Mouse (Mus musculus) CD4-positive, CD25-positive, alpha-beta regulatory T cell, adult 2 months (primary cell): ENCODE results near the gene Yars.
A peak's percentile ranks its signal among the peaks of the same experiment; 100 is the strongest.

Source experiments
- DNase-seq: peaks from one replicate; pipeline ENCODE4 v3.0.0-alpha.2; 2012; ENCODE audit warnings: low read depth, low spot score

The Yars gene

GRCm38 (mm10) chr4:129189542-129190519 is at the start of gene Yars, which contains the start of gene S100pbp:
Gene Yars (plus strand): TSS chr4:129189760.
Gene S100pbp (minus strand): TSS chr4:129189727.
- peak; percentile 99 for DNase-seq

GRCm38 (mm10) chr4:129140808-129141207 is 48.8 kb upstream of the Yars start:
- no peak for DNase-seq

GRCm38 (mm10) chr4:129141560-129142438 is 47.8 kb upstream of the Yars start:
- no peak for DNase-seq

- no peak for DNase-seq
Observed at GRCm38 (mm10) chr4:129142439-129143045, 47.0 kb upstream of the Yars start.

GRCm38 (mm10) chr4:129143509-129143908 is 46.1 kb upstream of the Yars start:
- no peak for DNase-seq

- DNase-seq, result no peak
Observed at GRCm38 (mm10) chr4:129144401-129145367, 44.9 kb upstream of the Yars start.

- DNase-seq, result no peak
Observed at GRCm38 (mm10) chr4:129145411-129145810, 44.1 kb upstream of the Yars start.

GRCm38 (mm10) chr4:129145943-129146342 is 43.6 kb upstream of the Yars start:
- DNase-seq, result no peak

- no peak for DNase-seq
Observed at GRCm38 (mm10) chr4:129146392-129146791, 43.2 kb upstream of the Yars start.

GRCm38 (mm10) chr4:129147552-129148103 is 41.9 kb upstream of the Yars start:
- no peak for DNase-seq

- DNase-seq, result no peak
Observed at GRCm38 (mm10) chr4:129149321-129149720, 40.2 kb upstream of the Yars start.

GRCm38 (mm10) chr4:129151276-129151811 is 38.2 kb upstream of the Yars start:
- DNase-seq, result no peak

GRCm38 (mm10) chr4:129157541-129157940 is 32.0 kb upstream of the Yars start:
- DNase-seq, result no peak

GRCm38 (mm10) chr4:129158549-129158948 is 31.0 kb upstream of the Yars start:
- DNase-seq, result no peak

- DNase-seq, result no peak
Observed at GRCm38 (mm10) chr4:129161076-129161475, 28.5 kb upstream of the Yars start.

GRCm38 (mm10) chr4:129161581-129162255 is 27.8 kb upstream of the Yars start:
- DNase-seq, result no peak

- DNase-seq, result peak; percentile 12
Observed at GRCm38 (mm10) chr4:129172529-129172928, 17.0 kb upstream of the Yars start.

- DNase-seq, result peak; percentile 14
Observed at GRCm38 (mm10) chr4:129179560-129179959, 10.0 kb upstream of the Yars start.

GRCm38 (mm10) chr4:129188041-129188659 is 1.4 kb upstream of the Yars start:
- no peak for DNase-seq
